Mouse (Mus musculus) liver, postnatal 0 days (tissue): ENCODE data around the gene Znrf1.

Source experiments
- CTCF ChIP-seq: sonication (generic); IDR thresholded peaks from 2 replicates; pipeline ENCODE4 v1.5.1; 2016; ENCODE audit warnings: antibody characterized with exemption, low read depth
- EP300 ChIP-seq: IDR thresholded peaks from 2 replicates; pipeline ENCODE4 v1.6.1; 2016; ENCODE audit warnings: antibody characterized with exemption, low read depth, mild to moderate bottlenecking

DNA sequence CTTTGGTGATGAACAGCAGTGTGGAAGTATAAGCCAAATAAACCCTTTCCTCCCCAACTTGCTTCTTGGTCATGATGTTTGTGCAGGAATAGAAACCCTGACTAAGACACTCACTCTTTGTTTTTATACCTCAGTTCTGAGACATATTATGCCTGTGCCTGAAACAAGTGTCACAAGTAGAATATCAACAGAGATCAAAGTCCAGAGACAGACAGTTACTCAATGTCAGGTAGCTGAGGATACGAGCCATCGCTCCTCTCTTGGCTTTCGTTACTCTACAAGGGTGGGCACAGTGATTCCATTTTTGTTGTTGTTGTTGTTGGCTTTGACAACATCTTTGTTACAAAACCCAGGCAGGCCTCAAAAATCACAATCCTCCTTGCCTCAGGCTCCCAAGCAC, 97.1 kb downstream of the Znrf1 start:
- TF ChIP-seq CTCF (no peak), EP300 (no peak)
